Mouse (Mus musculus) neural tube, embryonic 13.5 days (tissue): ENCODE results near the gene Hyal4. TPM values are rescaled to one million over a fixed set of nuclear protein-coding genes. Genes with fewer than 3 reads are reported as not detected.

Experiments
- ATAC-seq: fragments of 200-750 bp; cut with Nextera tagmentation; 2 replicates; pipeline ENCODE4 v1.8.0; 2017; ENCODE audit warnings: low read depth, mild to moderate bottlenecking, moderate TSS enrichment, moderate library complexity
- H3K27ac ChIP-seq: fragments of 300-500 bp; sonication (generic); replicated peaks from 2 replicates; pipeline ENCODE4 v1.5.1; 2015; ENCODE audit warnings: moderate library complexity, mild to moderate bottlenecking, inconsistent platforms
- H3K27me3 ChIP-seq: fragments of 300-500 bp; sonication (generic); 2 replicates; pipeline ENCODE4 v1.6.1; 2015; ENCODE audit warnings: mild to moderate bottlenecking, inconsistent platforms
- H3K36me3 ChIP-seq: fragments of 300-500 bp; sonication (generic); 2 replicates; pipeline ENCODE4 v1.6.1; 2015; ENCODE audit warnings: mild to moderate bottlenecking, inconsistent platforms
- H3K4me1 ChIP-seq: fragments of 300-500 bp; sonication (generic); replicated peaks from 2 replicates; pipeline ENCODE4 v1.6.1; 2015; ENCODE audit warnings: inconsistent platforms
- H3K4me2 ChIP-seq: fragments of 300-500 bp; sonication (generic); 2 replicates; pipeline ENCODE4 v1.6.1; 2015; ENCODE audit warnings: inconsistent platforms, mild to moderate bottlenecking, moderate library complexity
- H3K4me3 ChIP-seq: fragments of 300-500 bp; sonication (generic); 2 replicates; pipeline ENCODE4 v1.5.1; 2015; ENCODE audit warnings: mild to moderate bottlenecking, inconsistent platforms
- H3K9ac ChIP-seq: fragments of 300-500 bp; sonication (generic); 2 replicates; pipeline ENCODE4 v1.6.1; 2015; ENCODE audit warnings: moderate library complexity, mild to moderate bottlenecking, inconsistent platforms
- H3K9me3 ChIP-seq: fragments of 300-500 bp; sonication (generic); 2 replicates; pipeline ENCODE4 v1.6.1; 2016; ENCODE audit warnings: inconsistent platforms
- WGBS: fragments of 180-500 bp; shearing (Covaris S2); methylation state at CpG from one replicate; pipeline ENCODE4 v1.1.7; 2015; 5-methylcytosine and 5-hydroxymethylcytosine counted together
- polyA plus RNA-seq: library from polyadenylated mRNA; unstranded; fragments of >200 nt; fragmentation: Nextera tagmentation; extraction: Ambion mirVana; gene quantifications from 2 replicates; pipeline ENCODE4 v1.2.1, GENCODE M21; 2015

Hyal4 gene
- not detected in 2 replicates for polyA plus RNA-seq

DNA sequence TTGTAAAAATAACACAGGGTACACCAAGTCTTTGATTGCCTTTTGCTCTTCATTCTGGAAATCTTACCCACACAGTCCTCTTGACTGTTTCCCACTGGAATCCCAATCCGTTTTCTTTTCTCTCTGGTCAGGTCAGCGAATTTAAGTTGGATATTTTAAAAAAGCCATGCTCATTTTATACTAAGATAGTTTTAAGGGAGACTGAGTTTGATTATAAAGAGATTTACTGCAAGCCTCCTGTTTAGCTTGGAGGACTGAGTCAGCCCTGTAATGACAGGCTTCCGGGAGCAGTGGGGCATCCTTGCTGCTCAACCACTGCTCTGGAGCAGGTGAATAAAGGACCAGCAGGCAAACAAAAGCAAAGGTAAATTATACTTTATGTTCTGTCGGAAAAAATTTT is at the start of gene Hyal4:
Hyal4 (plus strand) TSS at position 301 of the 400 bp plus-strand sequence.
- Histone ChIP-seq H3K4me3 (no peak within 1 kb of the TSS), H3K4me1 (no peaks in the 10 kb centered on the region), H3K27me3 (no peaks in the 10 kb centered on the region), H3K27ac (no peak within 1 kb of the TSS), H3K9me3 (no peaks in the 10 kb centered on the region), H3K36me3 (no peaks in the 10 kb centered on the region), H3K4me2 (no peak within 1 kb of the TSS), H3K9ac (no peak within 1 kb of the TSS)
- WGBS = 88% methylated on average over 4 of the region's 4 CpGs
- ATAC-seq = no peak

DNA sequence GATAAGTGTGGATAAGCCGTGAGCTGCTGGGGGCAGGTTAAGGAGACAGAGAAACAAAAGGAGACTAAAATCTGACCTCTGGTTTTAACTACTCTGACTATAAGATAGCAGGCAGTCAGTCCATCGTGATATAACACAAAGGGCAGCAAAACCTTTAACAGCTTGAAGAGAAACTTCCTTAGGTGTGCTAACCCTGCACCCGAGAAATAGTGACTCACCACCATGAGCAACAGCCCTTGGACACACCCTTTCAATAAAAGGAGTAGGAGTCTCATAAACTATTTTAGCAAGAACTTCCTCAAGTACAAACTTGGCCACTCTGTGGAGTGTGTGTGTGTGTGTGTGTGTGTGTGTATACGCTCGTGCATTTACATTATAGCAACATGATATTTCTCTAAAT is 41.0 kb upstream of the Hyal4 start:
- Histone ChIP-seq H3K9me3 (no peaks in the 10 kb centered on the region), H3K4me3 (no peak overlapping the region), H3K9ac (no peak overlapping the region), H3K36me3 (no peaks in the 10 kb centered on the region), H3K4me2 (no peak overlapping the region), H3K27ac (no peak overlapping the region), H3K27me3 (no peaks in the 10 kb centered on the region), H3K4me1 (no peaks in the 10 kb centered on the region)
- 95% methylated on average over 5 of the region's 5 CpGs for WGBS
- no peak for ATAC-seq

DNA sequence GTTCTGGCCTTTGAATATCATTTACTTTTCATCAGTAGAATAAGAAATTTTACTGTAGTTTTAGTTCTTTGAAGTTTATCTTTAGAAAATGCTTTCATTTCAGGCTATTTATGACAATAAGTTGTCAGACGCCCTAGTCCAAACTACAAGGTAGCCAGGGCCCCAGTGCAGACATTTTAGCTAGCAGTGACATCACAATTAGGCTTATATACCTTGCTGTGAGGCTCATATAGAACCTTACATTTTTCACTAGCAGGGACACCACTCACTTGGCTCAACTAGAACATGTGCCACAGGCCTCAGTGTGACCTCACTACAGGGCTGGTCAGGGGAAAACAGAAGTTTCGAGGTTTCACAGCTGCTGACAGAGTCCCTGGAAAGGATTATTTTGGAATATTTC is 40.6 kb upstream of the Hyal4 start:
- Histone ChIP-seq H3K9ac (no peak overlapping the region), H3K27me3 (no peaks in the 10 kb centered on the region), H3K27ac (no peak overlapping the region), H3K4me3 (no peak overlapping the region), H3K36me3 (no peaks in the 10 kb centered on the region), H3K4me1 (no peaks in the 10 kb centered on the region), H3K4me2 (no peak overlapping the region), H3K9me3 (no peaks in the 10 kb centered on the region)
- ATAC-seq = no peak
- WGBS = 86% methylated on average over 2 of the region's 2 CpGs

DNA sequence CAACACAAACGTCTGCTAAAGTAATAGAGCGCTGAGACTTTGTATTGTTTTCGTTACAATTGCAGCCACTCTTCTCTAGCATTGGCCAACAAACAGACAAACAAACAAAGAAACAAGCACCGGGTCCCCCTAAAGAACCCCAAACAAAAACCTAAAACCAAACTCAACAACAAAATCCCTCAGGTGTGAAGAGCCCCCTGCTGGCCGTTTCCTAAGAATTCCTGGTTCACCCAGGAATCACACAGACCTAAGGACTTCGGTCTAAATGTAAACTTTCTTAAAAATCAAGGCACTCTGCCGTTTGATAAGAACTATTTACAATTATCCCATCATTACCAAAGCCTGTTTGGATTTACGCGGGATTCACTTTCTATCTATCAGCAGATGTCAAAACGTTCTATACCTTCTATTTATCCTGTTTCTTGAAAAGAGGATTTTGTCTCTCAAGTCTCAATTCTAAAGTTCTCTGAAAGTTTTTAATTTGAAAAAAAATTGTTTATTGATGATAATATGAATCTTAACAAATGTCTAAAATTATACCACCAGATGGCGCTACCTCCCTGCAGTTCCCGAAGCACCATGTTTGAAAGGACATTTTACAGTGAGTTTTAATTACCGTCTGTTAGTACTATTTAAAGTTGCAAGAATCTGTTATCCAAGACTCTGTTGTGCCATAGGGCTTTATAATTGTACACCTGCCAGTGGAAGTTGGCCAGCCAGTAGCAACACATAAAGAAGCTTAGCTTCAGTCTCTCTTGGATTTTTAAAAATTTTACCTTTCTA is 26.6 kb upstream of the Hyal4 start:
- Histone ChIP-seq H3K4me3 (no peak overlapping the region), H3K36me3 (no peaks in the 10 kb centered on the region), H3K4me2 (no peak overlapping the region), H3K4me1 (no peaks in the 10 kb centered on the region), H3K27ac (no peak overlapping the region), H3K9me3 (no peaks in the 10 kb centered on the region), H3K27me3 (no peaks in the 10 kb centered on the region), H3K9ac (no peak overlapping the region)
- 34% methylated on average over 13 of the region's 13 CpGs for whole genome bisulfite sequencing
- ATAC-seq = peak; percentile 56; the same call in 1 of the 2 replicates

DNA sequence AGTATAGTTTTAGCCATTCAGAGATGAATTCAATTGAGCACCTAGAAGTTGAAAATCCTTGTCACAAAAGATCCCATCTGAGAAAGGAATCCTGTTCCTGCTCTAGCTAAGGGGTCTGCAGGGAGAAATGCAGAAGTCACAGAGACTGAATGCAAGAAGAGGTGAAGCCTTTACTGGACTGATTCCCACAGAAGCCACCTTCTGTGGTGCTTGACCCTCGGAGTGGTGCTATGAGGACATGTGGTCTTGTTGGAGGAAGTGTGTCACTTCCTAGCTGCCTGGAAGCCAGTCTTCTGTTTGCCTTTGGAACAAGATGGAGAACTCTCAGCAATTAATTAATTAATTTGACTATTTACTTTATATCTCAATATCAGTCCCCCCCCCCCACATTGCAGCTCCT is 20.0 kb upstream of the Hyal4 start:
- no peaks in the 10 kb centered on the region for H3K27me3 ChIP-seq
- no peaks in the 10 kb centered on the region for H3K36me3 ChIP-seq
- H3K4me3 ChIP-seq = no peak overlapping the region
- 86% methylated on average over 1 of the region's 1 CpGs for whole genome bisulfite sequencing
- H3K9ac ChIP-seq = no peak overlapping the region
- no peak for ATAC-seq
- no peak overlapping the region for H3K4me2 ChIP-seq
- no peaks in the 10 kb centered on the region for H3K4me1 ChIP-seq
- H3K9me3 ChIP-seq = no peaks in the 10 kb centered on the region
- H3K27ac ChIP-seq = no peak overlapping the region

DNA sequence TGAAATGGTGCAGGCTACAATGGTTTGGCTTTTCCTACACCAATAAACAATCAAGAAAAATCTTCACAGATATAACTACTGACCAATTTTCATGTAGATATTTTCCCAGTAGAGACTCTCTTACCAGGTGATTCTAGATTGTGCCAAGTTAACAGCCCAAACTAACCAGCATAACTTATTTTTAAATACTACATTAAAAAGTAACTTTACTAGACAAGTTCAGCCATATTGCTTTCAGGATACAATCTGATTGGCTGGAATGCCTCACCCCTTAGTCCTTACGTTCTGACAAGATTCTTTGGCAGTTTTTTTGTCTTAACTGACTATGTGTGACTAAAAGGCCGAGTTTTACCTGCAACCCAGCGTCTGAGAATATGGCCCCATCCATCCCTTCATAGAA is 15.2 kb upstream of the Hyal4 start, which contains the start of gene Hyal6:
Hyal6 (plus strand) TSS at position 301 of the 400 bp plus-strand sequence.
- 84% methylated on average over 3 of the region's 3 CpGs for WGBS
- H3K27ac ChIP-seq = no peak within 1 kb of the TSS
- no peaks in the 10 kb centered on the region for H3K27me3 ChIP-seq
- no peaks in the 10 kb centered on the region for H3K36me3 ChIP-seq
- no peak within 1 kb of the TSS for H3K4me3 ChIP-seq
- no peak within 1 kb of the TSS for H3K4me2 ChIP-seq
- H3K9me3 ChIP-seq = no peaks in the 10 kb centered on the region
- no peak for ATAC-seq
- H3K4me1 ChIP-seq = no peaks in the 10 kb centered on the region
- H3K9ac ChIP-seq = no peak within 1 kb of the TSS

DNA sequence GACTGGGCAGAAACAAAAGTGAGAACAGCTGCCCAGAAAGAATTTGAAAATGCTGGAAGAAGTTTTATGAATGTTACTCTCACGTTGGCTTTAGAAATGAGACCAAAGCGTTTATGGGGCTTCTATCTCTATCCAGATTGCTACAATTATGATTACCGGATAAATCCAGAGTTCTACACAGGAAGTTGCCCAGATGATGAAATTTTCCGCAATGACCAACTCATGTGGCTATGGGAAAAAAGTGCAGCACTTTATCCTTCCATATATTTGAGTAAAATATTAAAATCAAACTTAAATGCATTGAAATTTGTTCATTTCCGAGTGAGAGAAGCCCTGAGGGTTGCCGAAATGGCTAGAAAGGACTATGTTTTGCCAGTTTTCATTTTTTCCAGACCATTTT is 13.6 kb upstream of the Hyal4 start:
- no peaks in the 10 kb centered on the region for H3K4me1 ChIP-seq
- no peaks in the 10 kb centered on the region for H3K9me3 ChIP-seq
- no peak overlapping the region for H3K4me3 ChIP-seq
- H3K9ac ChIP-seq = no peak overlapping the region
- H3K27ac ChIP-seq = no peak overlapping the region
- no peaks in the 10 kb centered on the region for H3K27me3 ChIP-seq
- no peak overlapping the region for H3K4me2 ChIP-seq
- no peak for ATAC-seq
- H3K36me3 ChIP-seq = no peaks in the 10 kb centered on the region
- WGBS = 91% methylated on average over 6 of the region's 6 CpGs

DNA sequence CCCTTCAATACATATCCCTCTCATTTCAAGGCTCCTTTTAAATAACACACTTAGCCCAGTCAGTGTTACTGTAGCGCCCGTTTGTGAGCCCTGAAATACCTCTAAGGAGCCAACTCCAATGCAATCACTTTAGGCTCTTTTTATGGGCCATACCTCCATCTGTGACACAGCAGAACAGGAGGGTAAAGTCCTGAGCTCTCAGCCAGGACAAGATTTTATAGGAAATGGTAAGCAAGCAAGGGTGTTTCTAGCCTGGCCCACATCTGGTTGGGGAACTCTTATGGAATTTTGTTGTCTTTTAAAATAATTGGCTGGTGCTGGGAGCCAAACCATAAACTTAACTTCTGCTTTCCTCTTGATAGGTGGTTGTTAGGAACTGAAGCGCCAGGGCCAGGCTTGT is 11.2 kb downstream of the Hyal4 start:
- ATAC-seq = no peak
- 90% methylated on average over 3 of the region's 3 CpGs for WGBS
- Histone ChIP-seq H3K9ac (no peak overlapping the region), H3K36me3 (no peaks in the 10 kb centered on the region), H3K4me1 (no peaks in the 10 kb centered on the region), H3K4me2 (no peak overlapping the region), H3K27me3 (no peaks in the 10 kb centered on the region), H3K9me3 (0 out of 2 replicates have a peak, but pooled peaks cover 3% of the 10 kb centered on the region), H3K4me3 (no peak overlapping the region), H3K27ac (no peak overlapping the region)

DNA sequence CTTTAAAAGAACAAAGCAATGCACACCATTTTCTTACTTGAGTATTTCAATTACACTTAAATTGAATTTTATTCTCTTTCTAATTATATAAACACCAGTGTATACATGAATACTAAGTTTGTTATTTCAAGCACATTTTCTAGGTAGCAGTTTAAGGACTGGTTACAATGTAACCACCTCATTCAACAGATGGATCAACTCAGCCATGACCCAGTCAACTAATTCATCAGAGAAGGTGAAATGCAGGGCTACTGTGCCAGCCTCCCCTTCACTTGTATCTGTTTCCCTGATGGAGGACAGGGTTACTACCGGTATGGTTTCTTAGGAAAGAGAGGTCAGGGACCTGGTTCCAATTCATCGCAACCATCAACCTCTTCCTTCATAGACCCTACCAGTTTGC is 18.1 kb downstream of the Hyal4 start:
- Histone ChIP-seq H3K36me3 (no peaks in the 10 kb centered on the region), H3K4me3 (no peak overlapping the region), H3K9ac (no peak overlapping the region), H3K9me3 (no peaks in the 10 kb centered on the region), H3K27me3 (no peaks in the 10 kb centered on the region), H3K4me2 (no peak overlapping the region), H3K27ac (no peak overlapping the region), H3K4me1 (no peaks in the 10 kb centered on the region)
- ATAC-seq = no peak
- 86% methylated on average over 2 of the region's 2 CpGs for WGBS

DNA sequence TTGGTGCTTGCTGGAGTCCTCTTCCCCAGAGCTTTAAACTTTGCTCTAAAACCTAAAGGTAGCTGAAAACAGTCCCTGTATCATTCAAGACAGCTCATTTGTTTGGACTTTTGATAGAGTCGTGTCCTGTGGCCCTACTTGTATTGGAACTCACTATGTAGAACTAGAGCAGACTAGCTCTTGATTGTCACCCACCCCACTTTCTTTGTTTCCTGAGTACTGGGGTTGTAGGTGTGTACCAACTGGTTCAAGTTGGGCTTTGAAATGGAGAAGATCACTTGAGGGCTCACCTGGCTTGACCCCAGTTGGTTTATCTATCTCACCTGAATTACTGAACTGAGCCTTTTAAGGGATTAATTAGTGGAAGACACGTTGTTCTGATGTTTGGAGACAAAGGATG is 31.1 kb downstream of the Hyal4 start:
- H3K27ac ChIP-seq = no peak overlapping the region
- H3K4me1 ChIP-seq = no peaks in the 10 kb centered on the region
- no peak overlapping the region for H3K9ac ChIP-seq
- 61% methylated on average over 2 of the region's 2 CpGs for whole genome bisulfite sequencing
- ATAC-seq = no peak
- no peaks in the 10 kb centered on the region for H3K36me3 ChIP-seq
- no peaks in the 10 kb centered on the region for H3K9me3 ChIP-seq
- no peaks in the 10 kb centered on the region for H3K27me3 ChIP-seq
- H3K4me3 ChIP-seq = no peak overlapping the region
- H3K4me2 ChIP-seq = no peak overlapping the region

DNA sequence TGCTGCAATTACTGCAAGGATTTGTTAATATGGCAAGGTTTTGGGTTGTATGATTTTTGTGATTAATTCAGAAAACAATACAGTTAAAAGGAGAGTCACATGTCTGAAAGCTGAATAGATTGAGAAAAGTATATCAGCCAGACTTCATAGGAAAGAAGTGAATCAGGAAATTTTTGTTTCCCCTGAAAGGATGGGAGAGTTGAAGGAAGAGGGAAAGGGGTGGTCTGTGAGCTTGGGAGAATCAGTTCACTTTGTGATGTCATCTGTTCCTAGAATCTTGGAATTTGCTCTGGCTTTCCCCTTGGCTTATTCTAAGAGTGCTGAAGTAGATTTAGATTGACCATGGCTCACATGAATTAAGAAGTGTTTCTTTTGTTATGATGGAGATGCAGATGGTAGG is 42.8 kb downstream of the Hyal4 start, which contains the start of gene Spam1:
Spam1 (plus strand) TSS at position 301 of the 400 bp plus-strand sequence.
- H3K27me3 ChIP-seq = no peaks in the 10 kb centered on the region
- no peak within 1 kb of the TSS for H3K27ac ChIP-seq
- no peak within 1 kb of the TSS for H3K4me2 ChIP-seq
- no peak within 1 kb of the TSS for H3K4me3 ChIP-seq
- H3K4me1 ChIP-seq = no peaks in the 10 kb centered on the region
- no peak for ATAC-seq
- H3K9me3 ChIP-seq = no peaks in the 10 kb centered on the region
- H3K36me3 ChIP-seq = no peaks in the 10 kb centered on the region
- H3K9ac ChIP-seq = no peak within 1 kb of the TSS
